Mouse (Mus musculus): ENCODE results near the gene Ccser2. TPM values are rescaled to one million over a fixed set of nuclear protein-coding genes. Genes with fewer than 3 reads are reported as not detected.
A peak's percentile ranks its signal among the peaks of the same experiment; 100 is the strongest.

Gene Ccser2
- total and polyA plus RNA-seq, 3 experiments, result 6.8 to 37.4 (median 37.0) TPM

DNA sequence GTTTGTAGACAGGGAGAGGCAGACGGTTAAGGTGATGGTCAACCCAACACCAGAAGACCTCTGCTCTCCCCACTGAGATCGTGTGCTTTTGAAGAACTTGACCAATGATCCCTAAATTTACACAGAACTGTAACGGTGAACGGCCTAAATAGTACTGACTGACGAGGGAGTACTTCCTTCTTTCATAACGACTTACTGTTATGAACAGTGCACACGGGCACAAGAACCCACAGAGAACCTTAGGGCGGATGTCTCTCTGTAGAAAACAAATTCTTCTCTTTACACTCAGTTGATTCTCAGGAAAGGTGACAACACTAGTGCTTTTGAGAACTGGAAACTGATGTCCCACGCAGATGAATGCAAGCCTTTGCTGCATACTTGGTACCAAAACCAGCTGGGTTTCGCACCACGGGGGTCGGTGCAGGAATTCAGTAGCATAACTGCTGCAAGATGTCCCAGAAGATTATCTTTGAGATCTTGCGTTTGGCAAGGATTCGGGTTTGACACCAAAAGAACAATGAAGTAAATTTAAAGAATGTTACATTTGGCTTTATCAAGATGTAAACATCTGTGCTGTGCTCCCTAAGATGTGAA is 99.7 kb downstream of the Ccser2 start:
- no peak for DNase-seq

DNA sequence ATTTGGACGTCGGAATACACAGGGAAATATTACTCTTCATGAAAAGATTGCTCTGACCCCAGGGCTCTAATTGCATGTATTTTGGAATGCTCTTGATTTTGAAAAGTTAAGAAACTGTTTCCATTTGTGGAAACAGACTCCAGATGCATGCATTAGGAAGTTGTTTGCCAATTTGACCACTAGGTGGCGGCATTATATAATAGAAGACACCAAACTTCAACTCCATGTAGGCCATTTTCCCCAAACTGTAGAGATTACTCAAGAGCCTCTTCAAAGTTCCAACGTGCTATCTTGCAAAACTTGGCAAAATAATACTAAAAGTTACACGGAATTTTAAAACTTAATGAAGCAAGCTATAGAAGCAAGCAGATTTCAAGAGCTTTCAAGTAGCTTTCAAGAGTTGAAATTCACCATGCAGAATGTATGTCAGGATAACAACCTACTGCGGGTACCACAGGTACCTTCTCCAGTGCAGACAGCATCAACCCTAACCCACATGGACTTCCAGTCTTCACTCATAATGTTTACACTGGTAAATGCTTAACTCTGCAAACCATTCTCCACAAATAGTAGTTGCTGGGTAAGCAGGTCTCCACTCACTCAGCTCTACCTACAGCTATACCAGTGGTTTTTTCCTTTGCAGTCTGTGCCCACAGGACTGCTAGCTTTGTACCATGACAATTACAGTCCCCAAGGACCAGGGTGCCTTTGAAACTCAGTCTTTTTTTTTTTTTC is 101.4 kb downstream of the Ccser2 start:
- peak; percentile 44 for DNase-seq

DNA sequence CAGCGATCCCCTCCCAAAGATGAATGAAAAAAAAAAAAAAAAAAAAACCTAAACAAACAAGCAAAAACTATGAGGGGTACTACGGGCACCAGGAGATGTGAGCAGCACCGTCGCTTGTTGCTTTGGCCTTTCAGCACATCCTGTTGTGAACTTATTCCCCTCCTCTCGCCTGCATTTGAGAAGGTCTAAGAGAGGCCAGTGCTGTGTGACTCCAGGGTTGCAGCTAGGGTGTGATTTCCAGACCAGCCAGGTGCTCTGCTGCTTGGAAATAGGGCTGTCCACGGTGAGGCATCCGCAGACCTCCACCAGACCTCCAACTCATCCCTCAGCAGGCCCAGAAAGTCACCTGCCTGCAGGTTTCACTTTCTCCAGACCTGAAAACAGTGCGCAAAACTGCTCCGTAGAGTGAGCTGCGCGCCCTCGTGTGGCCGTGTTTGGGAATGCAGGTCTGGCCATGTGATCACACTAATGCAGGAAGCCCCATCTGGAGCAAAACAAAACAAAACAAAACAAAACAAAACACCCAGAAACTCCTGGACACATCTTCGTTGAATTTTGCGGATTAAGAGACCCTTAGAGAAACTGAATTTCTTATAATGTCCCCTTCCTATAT is 104.6 kb downstream of the Ccser2 start:
- DNase-seq, result peak; percentile 83

DNA sequence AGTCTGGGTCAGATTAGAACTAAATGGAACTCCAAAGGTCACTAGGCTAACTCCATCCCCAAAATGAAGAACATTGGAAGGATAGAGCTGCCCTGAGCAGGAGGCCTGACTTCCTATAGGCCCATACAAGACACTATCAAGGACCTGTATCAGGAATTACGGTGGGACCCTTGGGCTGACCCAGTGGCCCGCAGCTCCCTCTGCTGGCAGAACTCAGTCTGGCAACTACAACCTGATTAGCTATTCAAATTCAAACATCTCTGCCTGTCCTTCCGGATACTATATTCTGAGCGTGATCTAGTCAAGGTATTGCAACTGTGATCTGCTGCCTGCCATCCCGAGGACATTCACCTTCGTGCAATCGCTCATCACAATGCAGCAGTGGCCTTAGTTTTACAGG is 106.2 kb downstream of the Ccser2 start:
- peak; percentile 52 for DNase-seq

DNA sequence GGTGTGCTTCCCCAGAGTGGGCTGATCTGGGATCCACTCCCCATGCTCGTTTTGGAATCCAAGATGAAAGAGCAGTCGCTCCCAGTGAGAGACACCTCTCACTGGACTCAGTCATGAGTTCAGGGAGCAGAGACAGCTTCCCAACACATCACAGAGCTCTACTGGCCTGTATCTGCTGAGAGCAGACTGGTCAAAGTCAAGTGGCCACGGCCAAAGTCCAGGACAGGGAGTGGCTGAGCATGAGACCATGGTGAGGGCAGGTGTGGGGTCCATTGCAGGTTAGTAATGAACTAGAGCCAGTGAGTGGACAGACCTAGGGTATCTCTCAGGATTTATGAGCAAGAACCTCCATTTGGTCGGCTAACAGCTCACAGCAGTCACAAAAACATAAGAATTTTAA is 109.6 kb downstream of the Ccser2 start:
- DNase-seq, result no peak

DNA sequence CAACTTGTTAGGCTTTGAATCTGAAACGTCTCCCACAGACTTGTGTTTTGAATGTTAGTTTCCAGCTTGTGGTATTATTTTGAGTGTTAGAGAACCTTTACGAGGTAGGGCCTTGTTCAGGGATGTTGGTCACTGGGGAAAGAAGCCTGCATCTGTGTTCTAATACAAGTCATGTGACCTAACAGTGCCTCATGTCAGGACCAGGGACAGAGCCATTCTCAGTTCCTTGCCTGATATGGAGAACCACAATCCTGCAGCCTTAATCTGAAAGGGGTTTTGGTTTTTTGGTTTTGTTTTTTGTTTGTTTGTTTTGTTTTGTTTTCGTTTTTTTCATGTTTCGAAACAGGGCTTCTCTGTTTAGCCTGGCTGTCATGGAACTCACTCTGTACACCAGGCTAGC is 115.6 kb downstream of the Ccser2 start:
- DNase-seq, result no peak

DNA sequence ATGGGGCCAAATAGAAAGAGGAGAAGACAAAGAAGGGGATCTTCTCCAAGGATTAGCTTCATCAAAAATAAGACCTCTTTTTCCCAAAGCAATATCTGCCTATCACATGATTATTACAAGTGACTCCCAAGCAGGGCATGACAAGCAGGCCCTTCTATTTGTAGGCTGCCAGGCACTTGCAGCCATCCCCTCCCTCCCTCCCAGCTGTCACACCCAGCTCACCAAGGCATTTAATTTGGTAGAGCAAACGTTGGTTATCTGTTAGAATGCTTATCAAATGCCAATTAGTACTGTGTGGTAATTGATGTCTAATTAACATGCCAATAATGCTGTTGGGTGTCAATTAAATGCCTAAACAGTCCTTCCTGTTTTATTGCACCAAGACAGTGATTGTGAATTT is 119.7 kb downstream of the Ccser2 start:
- DNase-seq, result no peak

Other genes starting within 250 kb of the Ccser2 start
- not detected for gene Rgr, start 80.2 kb upstream of the Ccser2 start, total RNA-seq (2021)
- not detected in 2 replicates for gene Rgr, start 80.2 kb upstream of the Ccser2 start, polyA plus RNA-seq (2012; rRNA removed)
- gene Lrit1, start 86.1 kb upstream of the Ccser2 start, total RNA-seq (2021), result not detected
- not detected in 2 replicates for gene Lrit1, start 86.1 kb upstream of the Ccser2 start, polyA plus RNA-seq (2012; rRNA removed)
- not detected for gene Lrit2, start 99.2 kb upstream of the Ccser2 start, total RNA-seq (2021)
- not detected in 2 replicates for gene Lrit2, start 99.2 kb upstream of the Ccser2 start, polyA plus RNA-seq (2012; rRNA removed)
- not detected for gene Cdhr1, start 129.6 kb upstream of the Ccser2 start, total RNA-seq (2021)
- 0.08 TPM in 1 of 2 replicates, not detected in the other for gene Cdhr1, start 129.6 kb upstream of the Ccser2 start, polyA plus RNA-seq (2012; rRNA removed)
- gene 2610528A11Rik, start 145.2 kb upstream of the Ccser2 start, total RNA-seq (2021), result 1 to 10 TPM in 1 of 2 experiments, under 1 TPM in 1; 0.55 to 1.9 TPM
- gene 2610528A11Rik, start 145.2 kb upstream of the Ccser2 start, polyA plus RNA-seq (2012; rRNA removed), result 0.16 and 0.22 TPM in 2 replicates
- 100 to 1,000 TPM; 752 to 904 TPM for gene Ghitm, start 166.5 kb upstream of the Ccser2 start, total RNA-seq (2021)
- gene Ghitm, start 166.5 kb upstream of the Ccser2 start, polyA plus RNA-seq (2012; rRNA removed), result 135 and 189 TPM in 2 replicates

All from adrenal gland, adult 2 months (tissue).